Mouse (Mus musculus): ENCODE measurements around the gene Gspt1. TPM values are rescaled to one million over a fixed set of nuclear protein-coding genes. Genes with fewer than 3 reads are reported as not detected.

Gene Gspt1
- polyA plus RNA-seq, 1 experiment from 2014 or later: 40.0 TPM

- H3K36me3 ChIP-seq (ENCODE audit: control insufficient read depth, insufficient read depth, low read length): no peaks in the 10 kb centered on the region
- no peak overlapping the region for H3K27ac ChIP-seq (ENCODE audit: low read depth, low read length)
- no peaks in the 10 kb centered on the region for H3K9me3 ChIP-seq (ENCODE audit: control insufficient read depth, low read length)
- no peak overlapping the region for H3K4me3 ChIP-seq (ENCODE audit: low read length)
- no peak overlapping the region for H3K9ac ChIP-seq (ENCODE audit: low read depth, low read length)
- 82% methylated on average over 9 of the region's 9 CpGs for WGBS
- no peak for ATAC-seq
- H3K4me1 ChIP-seq (ENCODE audit: control insufficient read depth, insufficient read depth, low read depth, low read length): no peaks in the 10 kb centered on the region
- no peak overlapping the region for H3K4me2 ChIP-seq (ENCODE audit: low read length)
- no peaks in the 10 kb centered on the region for H3K27me3 ChIP-seq (replicated peaks; ENCODE audit: control insufficient read depth, insufficient read depth, low read length)
These were observed 8.4 kb downstream of the Gspt1 start for GRCm38 (mm10) chr16:11245767-11246166.

GRCm38 (mm10) chr16:11242401-11242800 lies 11.7 kb downstream of the Gspt1 start:
- Histone ChIP-seq H3K27me3 (replicated peaks; ENCODE audit: control insufficient read depth, insufficient read depth, low read length) (no peaks in the 10 kb centered on the region), H3K9ac (ENCODE audit: low read depth, low read length) (no peak overlapping the region), H3K4me1 (ENCODE audit: control insufficient read depth, insufficient read depth, low read depth, low read length) (no peaks in the 10 kb centered on the region), H3K27ac (ENCODE audit: low read depth, low read length) (no peak overlapping the region), H3K36me3 (ENCODE audit: control insufficient read depth, insufficient read depth, low read length) (peaks cover 6% of the 10 kb centered on the region), H3K4me3 (ENCODE audit: low read length) (no peak overlapping the region), H3K9me3 (ENCODE audit: control insufficient read depth, low read length) (no peaks in the 10 kb centered on the region), H3K4me2 (ENCODE audit: low read length) (no peak overlapping the region)
- 95% methylated on average over 1 of the region's 1 CpGs for WGBS
- no peak for ATAC-seq

DNA sequence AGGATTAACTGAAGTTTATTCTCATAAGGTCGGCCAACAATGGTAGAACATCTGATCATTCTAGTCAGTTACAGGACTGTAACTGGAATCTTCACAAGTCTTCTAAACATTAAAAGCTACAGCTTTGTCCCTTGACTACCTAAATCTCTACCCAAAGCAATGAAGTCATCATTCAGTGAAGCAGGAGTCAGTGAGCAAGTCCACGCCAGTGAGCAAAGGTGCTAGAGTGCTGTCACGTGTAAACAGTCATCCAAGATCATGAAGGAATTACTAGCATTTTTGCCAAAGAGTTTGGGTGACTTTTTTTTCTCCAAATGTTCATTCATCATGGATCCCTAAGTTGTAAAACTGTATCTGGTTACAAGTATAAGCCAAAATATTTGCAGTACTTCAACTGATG lies 36.3 kb downstream of the Gspt1 start:
- 92% methylated on average over 3 of the region's 3 CpGs for WGBS
- Histone ChIP-seq H3K4me1 (ENCODE audit: control insufficient read depth, insufficient read depth, low read depth, low read length) (no peaks in the 10 kb centered on the region), H3K27me3 (replicated peaks; ENCODE audit: control insufficient read depth, insufficient read depth, low read length) (no peaks in the 10 kb centered on the region), H3K9ac (ENCODE audit: low read depth, low read length) (no peak overlapping the region), H3K36me3 (ENCODE audit: control insufficient read depth, insufficient read depth, low read length) (peaks cover 24% of the 10 kb centered on the region), H3K27ac (ENCODE audit: low read depth, low read length) (no peak overlapping the region), H3K4me2 (ENCODE audit: low read length) (no peak overlapping the region), H3K9me3 (ENCODE audit: control insufficient read depth, low read length) (no peaks in the 10 kb centered on the region), H3K4me3 (ENCODE audit: low read length) (no peak overlapping the region)
- ATAC-seq: no peak

GRCm38 (mm10) chr16:11203600-11204390 lies 50.3 kb downstream of the Gspt1 start:
- Histone ChIP-seq H3K27ac (ENCODE audit: low read depth, low read length) (peak overlapping the region; percentile 67; the same call in 1 of the 2 replicates), H3K9me3 (ENCODE audit: control insufficient read depth, low read length) (no peaks in the 10 kb centered on the region), H3K27me3 (replicated peaks; ENCODE audit: control insufficient read depth, insufficient read depth, low read length) (no peaks in the 10 kb centered on the region), H3K9ac (ENCODE audit: low read depth, low read length) (peak overlapping the region; percentile 62), H3K36me3 (ENCODE audit: control insufficient read depth, insufficient read depth, low read length) (peaks cover 18% of the 10 kb centered on the region), H3K4me3 (ENCODE audit: low read length) (peak overlapping the region; percentile 98), H3K4me2 (ENCODE audit: low read length) (peak overlapping the region; percentile 91), H3K4me1 (ENCODE audit: control insufficient read depth, insufficient read depth, low read depth, low read length) (peaks cover 20% of the 10 kb centered on the region)
- ATAC-seq: peak; percentile 48
- WGBS: 10% methylated on average over 24 of the region's 24 CpGs

GRCm38 (mm10) chr16:11202571-11203554 lies 51.3 kb downstream of the Gspt1 start, which contains the start of gene Rsl1d1:
Rsl1d1 (minus strand) TSS chr16:11203331.
- peaks cover 23% of the 10 kb centered on the region for H3K36me3 ChIP-seq (ENCODE audit: control insufficient read depth, insufficient read depth, low read length)
- H3K4me2 ChIP-seq (ENCODE audit: low read length): peak within 1 kb of the TSS; percentile 95
- peaks cover 20% of the 10 kb centered on the region for H3K4me1 ChIP-seq (ENCODE audit: control insufficient read depth, insufficient read depth, low read depth, low read length)
- H3K9me3 ChIP-seq (ENCODE audit: control insufficient read depth, low read length): no peaks in the 10 kb centered on the region
- H3K9ac ChIP-seq (ENCODE audit: low read depth, low read length): peak within 1 kb of the TSS; percentile 85
- H3K27me3 ChIP-seq (replicated peaks; ENCODE audit: control insufficient read depth, insufficient read depth, low read length): no peaks in the 10 kb centered on the region
- WGBS: under 1% methylated on average over 68 of the region's 68 CpGs
- peak within 1 kb of the TSS; percentile 98 for H3K4me3 ChIP-seq (ENCODE audit: low read length)
- peak within 1 kb of the TSS; percentile 83 for H3K27ac ChIP-seq (ENCODE audit: low read depth, low read length)
- ATAC-seq: peak; percentile 99

GRCm38 (mm10) chr16:11201740-11202394 lies 52.3 kb downstream of the Gspt1 start:
- WGBS: 72% methylated on average over 6 of the region's 6 CpGs

DNA sequence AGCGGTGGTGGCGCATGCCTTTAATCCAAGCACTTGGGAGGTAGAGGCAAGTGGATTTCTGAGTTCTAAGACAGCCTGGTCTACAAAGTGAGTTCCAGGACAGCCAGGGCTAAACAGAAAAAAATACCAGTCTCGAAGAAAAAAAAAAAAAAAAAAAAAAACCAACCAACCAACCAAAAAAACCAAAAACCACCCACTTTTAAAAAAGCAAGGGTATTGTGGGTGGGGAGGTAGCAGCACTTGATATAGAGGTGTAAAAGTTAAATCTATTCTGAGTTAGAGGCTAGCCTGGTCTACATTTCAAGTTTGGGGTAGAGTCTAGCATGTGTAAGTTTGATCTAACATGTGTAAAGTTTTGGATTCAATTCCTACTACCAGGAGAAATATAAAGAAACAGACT lies 53.9 kb downstream of the Gspt1 start:
- 96% methylated on average over 3 of the region's 3 CpGs for WGBS
- no peak overlapping the region for H3K4me3 ChIP-seq (ENCODE audit: low read length)
- no peak overlapping the region for H3K9ac ChIP-seq (ENCODE audit: low read depth, low read length)
- no peak for ATAC-seq
- H3K9me3 ChIP-seq (ENCODE audit: control insufficient read depth, low read length): no peaks in the 10 kb centered on the region
- peaks cover 20% of the 10 kb centered on the region for H3K4me1 ChIP-seq (ENCODE audit: control insufficient read depth, insufficient read depth, low read depth, low read length)
- H3K27me3 ChIP-seq (replicated peaks; ENCODE audit: control insufficient read depth, insufficient read depth, low read length): no peaks in the 10 kb centered on the region
- peaks cover 41% of the 10 kb centered on the region for H3K36me3 ChIP-seq (ENCODE audit: control insufficient read depth, insufficient read depth, low read length)
- H3K27ac ChIP-seq (ENCODE audit: low read depth, low read length): no peak overlapping the region
- H3K4me2 ChIP-seq (ENCODE audit: low read length): no peak overlapping the region

More at GRCm38 (mm10) chr16:11201740-11202394, 52.3 kb downstream of the Gspt1 start:
- Histone ChIP-seq H3K4me3 (ENCODE audit: low read length) (peak overlapping the region; percentile 98), H3K9ac (ENCODE audit: low read depth, low read length) (no peak overlapping the region; the same call in 1 of the 2 replicates), H3K4me2 (ENCODE audit: low read length) (peak overlapping the region; percentile 95), H3K27me3 (replicated peaks; ENCODE audit: control insufficient read depth, insufficient read depth, low read length) (no peaks in the 10 kb centered on the region), H3K4me1 (ENCODE audit: control insufficient read depth, insufficient read depth, low read depth, low read length) (peaks cover 20% of the 10 kb centered on the region), H3K36me3 (ENCODE audit: control insufficient read depth, insufficient read depth, low read length) (peaks cover 31% of the 10 kb centered on the region), H3K9me3 (ENCODE audit: control insufficient read depth, low read length) (no peaks in the 10 kb centered on the region), H3K27ac (ENCODE audit: low read depth, low read length) (no peak overlapping the region)
- no peak for ATAC-seq

GRCm38 (mm10) chr16:11198467-11198866 lies 55.7 kb downstream of the Gspt1 start:
- peaks cover 8% of the 10 kb centered on the region for H3K4me1 ChIP-seq (ENCODE audit: control insufficient read depth, insufficient read depth, low read depth, low read length)
- 71% methylated on average over 2 of the region's 2 CpGs for WGBS

More at GRCm38 (mm10) chr16:11198467-11198866, 55.7 kb downstream of the Gspt1 start:
- Histone ChIP-seq H3K9ac (ENCODE audit: low read depth, low read length) (no peak overlapping the region), H3K36me3 (ENCODE audit: control insufficient read depth, insufficient read depth, low read length) (peaks cover 55% of the 10 kb centered on the region), H3K27ac (ENCODE audit: low read depth, low read length) (no peak overlapping the region), H3K4me2 (ENCODE audit: low read length) (no peak overlapping the region), H3K27me3 (replicated peaks; ENCODE audit: control insufficient read depth, insufficient read depth, low read length) (no peaks in the 10 kb centered on the region), H3K4me3 (ENCODE audit: low read length) (no peak overlapping the region), H3K9me3 (ENCODE audit: control insufficient read depth, low read length) (no peaks in the 10 kb centered on the region)
- no peak for ATAC-seq

Data from hindbrain, embryonic 16.5 days (tissue).